ENCODE assay signal across 9 mouse cellular contexts in the genomic region with DNA sequence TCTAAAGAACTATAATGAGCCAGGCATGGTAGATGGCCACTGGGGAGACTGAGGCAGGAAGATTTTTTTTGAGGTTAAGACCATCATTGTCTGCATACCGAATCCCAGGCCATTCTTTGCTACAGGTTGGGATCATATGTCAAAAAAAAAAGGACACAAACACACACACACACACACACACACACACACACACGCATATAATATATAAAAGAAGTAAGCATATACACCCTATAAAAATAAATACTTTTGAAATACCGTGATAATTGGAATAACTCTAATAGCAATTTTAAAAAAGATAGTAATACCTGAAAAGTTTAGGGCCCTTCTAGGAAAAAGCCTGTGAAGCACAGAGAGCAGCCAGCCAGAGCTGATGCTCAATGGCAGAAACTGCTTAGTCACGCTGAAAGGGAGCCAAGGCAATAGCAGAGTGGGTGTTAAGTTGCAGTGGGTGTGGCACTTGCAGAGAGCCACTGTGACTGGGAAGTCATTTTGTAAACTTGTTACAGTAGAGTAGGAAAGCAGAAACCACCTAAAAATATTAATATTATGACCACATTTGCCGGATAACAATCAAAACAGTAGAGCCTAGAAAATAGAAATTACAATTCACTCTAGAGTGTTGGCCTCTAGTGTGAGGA.
DNase-seq lines count a peak whose midpoint lies in the region; ATAC-seq and TF ChIP-seq lines count a peak whose summit lies in the region.
"Had no signal": no experiment of that assay in that cellular context is flagged by ENCODE, and none has a peak within 500 bp of the region (broad histone marks: within the 10 kb centered on the region; RNA-seq: fewer than 3 reads in every experiment).

No protein-coding gene starts in this region.

- peaks cover 12% of the 10 kb centered on the region; the same call in 1 of the 2 replicates for H3K4me1 ChIP-seq in limb, embryonic 13.5 days
- H3K4me1 ChIP-seq in limb, embryonic 10.5 days = no peaks in the 10 kb centered on the region
- H3K4me1 ChIP-seq in kidney, embryonic 16.5 days (ENCODE audit: insufficient read depth, low read length) = no peaks in the 10 kb centered on the region
- H3K4me1 ChIP-seq in lung, postnatal 0 days (ENCODE audit: insufficient read depth, low read depth, low read length) = peaks cover 4% of the 10 kb centered on the region; the same call in 1 of the 2 replicates
- no peaks in the 10 kb centered on the region for H3K4me1 ChIP-seq in forebrain, embryonic 13.5 days
- no peaks in the 10 kb centered on the region for H3K4me1 ChIP-seq in midbrain, embryonic 16.5 days (ENCODE audit: control insufficient read depth, insufficient read depth, low read length)
- H3K4me1 ChIP-seq: embryonic facial prominence, embryonic 12.5 days had no signal

- no peak for TF ChIP-seq CTCF in lung, postnatal 0 days (IDR thresholded peaks at IDR 0.05)

- no peak overlapping the region for H3K27ac ChIP-seq in limb, embryonic 13.5 days
- H3K27ac ChIP-seq in limb, embryonic 10.5 days = no peak overlapping the region
- no peak overlapping the region for H3K27ac ChIP-seq in kidney, embryonic 16.5 days (ENCODE audit: low read length)
- H3K27ac ChIP-seq in lung, postnatal 0 days (ENCODE audit: low read length) = no peak overlapping the region
- no peak overlapping the region for H3K27ac ChIP-seq in forebrain, embryonic 13.5 days
- H3K27ac ChIP-seq in midbrain, embryonic 16.5 days (ENCODE audit: low read length) = no peak overlapping the region
- H3K27ac ChIP-seq: embryonic facial prominence, embryonic 12.5 days had no signal

- H3K27me3 ChIP-seq in limb, embryonic 13.5 days = no peaks in the 10 kb centered on the region
- H3K27me3 ChIP-seq in limb, embryonic 10.5 days (ENCODE audit: low read depth, poor library complexity, severe bottlenecking) = no peaks in the 10 kb centered on the region
- no peaks in the 10 kb centered on the region for H3K27me3 ChIP-seq in kidney, embryonic 16.5 days (ENCODE audit: insufficient read depth, low read length)
- no peaks in the 10 kb centered on the region for H3K27me3 ChIP-seq in lung, postnatal 0 days (replicated peaks; ENCODE audit: insufficient read depth, low read length)
- no peaks in the 10 kb centered on the region for H3K27me3 ChIP-seq in forebrain, embryonic 13.5 days
- no peaks in the 10 kb centered on the region for H3K27me3 ChIP-seq in midbrain, embryonic 16.5 days (ENCODE audit: control insufficient read depth, insufficient read depth, low read depth, low read length)
- H3K27me3 ChIP-seq: embryonic facial prominence, embryonic 12.5 days had no signal

- no peak for DNase-seq in limb, embryonic 10.5 days (ENCODE audit: low spot score)
- peak; percentile 92 for DNase-seq in NIH3T3 (ENCODE audit: low read depth)
- DNase-seq in gastrocnemius, postnatal 10 days = peak; percentile 55
- DNase-seq in lung, postnatal 0 days (ENCODE audit: low spot score) = peak; percentile 83

- no peak overlapping the region for H3K9ac ChIP-seq in limb, embryonic 13.5 days
- H3K9ac ChIP-seq in kidney, embryonic 16.5 days (replicated peaks; ENCODE audit: low read length) = no peak overlapping the region
- H3K9ac ChIP-seq in lung, postnatal 0 days (replicated peaks; ENCODE audit: low read depth) = no peak overlapping the region
- H3K9ac ChIP-seq in forebrain, embryonic 13.5 days = no peak overlapping the region
- H3K9ac ChIP-seq in midbrain, embryonic 16.5 days (ENCODE audit: low read depth, low read length) = no peak overlapping the region
- H3K9ac ChIP-seq: embryonic facial prominence, embryonic 12.5 days had no signal

- TF ChIP-seq EP300 in lung, postnatal 0 days (IDR thresholded peaks at IDR 0.05) = peak; percentile 41

- H3K9me3 ChIP-seq in limb, embryonic 13.5 days = no peaks in the 10 kb centered on the region
- no peaks in the 10 kb centered on the region for H3K9me3 ChIP-seq in limb, embryonic 10.5 days (replicated peaks)
- H3K9me3 ChIP-seq in kidney, embryonic 16.5 days (ENCODE audit: low read length) = no peaks in the 10 kb centered on the region
- H3K9me3 ChIP-seq in lung, postnatal 0 days (ENCODE audit: low read length) = no peaks in the 10 kb centered on the region
- H3K9me3 ChIP-seq in forebrain, embryonic 13.5 days (replicated peaks) = no peaks in the 10 kb centered on the region
- H3K9me3 ChIP-seq in midbrain, embryonic 16.5 days (replicated peaks; ENCODE audit: control insufficient read depth, low read length, poor library complexity, severe bottlenecking) = no peaks in the 10 kb centered on the region
- H3K9me3 ChIP-seq: embryonic facial prominence, embryonic 12.5 days had no signal

- 0 out of 2 replicates have a peak, but pooled peaks have one; percentile 54 for ATAC-seq in limb, embryonic 13.5 days (ENCODE audit: low FRiP score, low read depth)
- peak; percentile 63; the same call in 1 of the 2 replicates for ATAC-seq in kidney, embryonic 16.5 days (ENCODE audit: low FRiP score, low TSS enrichment)
- peak; percentile 87 for ATAC-seq in lung, postnatal 0 days
- no peak for ATAC-seq in forebrain, embryonic 13.5 days
- ATAC-seq in midbrain, embryonic 16.5 days = no peak

- no peak overlapping the region for H3K4me3 ChIP-seq in limb, embryonic 13.5 days
- H3K4me3 ChIP-seq in limb, embryonic 10.5 days = no peak overlapping the region
- H3K4me3 ChIP-seq in kidney, embryonic 16.5 days (ENCODE audit: low read length) = no peak overlapping the region
- H3K4me3 ChIP-seq in lung, postnatal 0 days (ENCODE audit: low read depth, low read length) = no peak overlapping the region
- H3K4me3 ChIP-seq in forebrain, embryonic 13.5 days = no peak overlapping the region
- no peak overlapping the region for H3K4me3 ChIP-seq in midbrain, embryonic 16.5 days (ENCODE audit: low read depth, low read length)
- H3K4me3 ChIP-seq: embryonic facial prominence, embryonic 12.5 days had no signal

- H3K36me3 ChIP-seq in limb, embryonic 13.5 days = no peaks in the 10 kb centered on the region
- no peaks in the 10 kb centered on the region for H3K36me3 ChIP-seq in limb, embryonic 10.5 days
- H3K36me3 ChIP-seq in kidney, embryonic 16.5 days (ENCODE audit: insufficient read depth, low read length) = no peaks in the 10 kb centered on the region
- H3K36me3 ChIP-seq in lung, postnatal 0 days (ENCODE audit: insufficient read depth, low read length) = no peaks in the 10 kb centered on the region
- no peaks in the 10 kb centered on the region for H3K36me3 ChIP-seq in forebrain, embryonic 13.5 days (ENCODE audit: poor library complexity, severe bottlenecking)
- H3K36me3 ChIP-seq in midbrain, embryonic 16.5 days (ENCODE audit: control insufficient read depth, insufficient read depth, low read length) = no peaks in the 10 kb centered on the region
- H3K36me3 ChIP-seq: embryonic facial prominence, embryonic 12.5 days had no signal

- H3K4me2 ChIP-seq in limb, embryonic 13.5 days (replicated peaks) = no peak overlapping the region
- no peak overlapping the region for H3K4me2 ChIP-seq in kidney, embryonic 16.5 days (replicated peaks; ENCODE audit: low read depth, low read length)
- H3K4me2 ChIP-seq in lung, postnatal 0 days (replicated peaks; ENCODE audit: low read depth, low read length) = no peak overlapping the region
- no peak overlapping the region for H3K4me2 ChIP-seq in forebrain, embryonic 13.5 days
- no peak overlapping the region for H3K4me2 ChIP-seq in midbrain, embryonic 16.5 days (ENCODE audit: low read length)
- H3K4me2 ChIP-seq: embryonic facial prominence, embryonic 12.5 days had no signal

- WGBS in limb, embryonic 13.5 days = 60% methylated on average over 5 of the region's 5 CpGs
- WGBS in limb, embryonic 10.5 days = 72% methylated on average over 5 of the region's 5 CpGs
- 65% methylated on average over 5 of the region's 5 CpGs for WGBS in kidney, embryonic 16.5 days
- 56% methylated on average over 5 of the region's 5 CpGs for WGBS in lung, postnatal 0 days
- WGBS in forebrain, embryonic 13.5 days = 78% methylated on average over 5 of the region's 5 CpGs
- 75% methylated on average over 5 of the region's 5 CpGs for WGBS in midbrain, embryonic 16.5 days

Comparison
In these comparisons a context has a peak if more than half of its experiments do, and no peak if none do; other contexts are left out.
1. ATAC-seq: peak in limb, embryonic 13.5 days (single experiment), kidney, embryonic 16.5 days (single experiment) and lung, postnatal 0 days (single experiment); none in forebrain, embryonic 13.5 days (single experiment) and midbrain, embryonic 16.5 days (single experiment).